Mouse (Mus musculus): Measurements from ENCODE around the gene Prkd2.
A peak's percentile ranks its signal among the peaks of the same experiment; 100 is the strongest.

Gene Prkd2

GRCm38 (mm10) chr7:16826571-16826970 is 16.1 kb upstream of the Prkd2 start:
- DNase-seq (ENCODE audit: low read depth, low spot score), result no peak

- no peak for DNase-seq (ENCODE audit: low read depth, low spot score)
Measured at GRCm38 (mm10) chr7:16827274-16827673, 15.4 kb upstream of the Prkd2 start.

GRCm38 (mm10) chr7:16830449-16830848 is 12.3 kb upstream of the Prkd2 start:
- DNase-seq (ENCODE audit: low read depth, low spot score), result no peak

GRCm38 (mm10) chr7:16837916-16838803 is 4.5 kb upstream of the Prkd2 start:
- no peak for DNase-seq (ENCODE audit: low read depth, low spot score)

- no peak for DNase-seq (ENCODE audit: low read depth, low spot score)
Measured at GRCm38 (mm10) chr7:16838804-16839426, 3.8 kb upstream of the Prkd2 start.

GRCm38 (mm10) chr7:16839427-16840108 is 3.1 kb upstream of the Prkd2 start:
- no peak for DNase-seq (ENCODE audit: low read depth, low spot score)

- DNase-seq (ENCODE audit: low read depth, low spot score), result no peak
Measured at GRCm38 (mm10) chr7:16840109-16840491, 2.6 kb upstream of the Prkd2 start.

- no peak for DNase-seq (ENCODE audit: low read depth, low spot score)
Measured at GRCm38 (mm10) chr7:16841078-16841477, 1.6 kb upstream of the Prkd2 start.

- DNase-seq (ENCODE audit: low read depth, low spot score), result no peak
Measured at GRCm38 (mm10) chr7:16841561-16842560, 841 bp upstream of the Prkd2 start.

- DNase-seq (ENCODE audit: low read depth, low spot score), result no peak
Measured at GRCm38 (mm10) chr7:16843441-16844171, 904 bp downstream of the Prkd2 start.

- DNase-seq (ENCODE audit: low read depth, low spot score), result no peak
Measured at GRCm38 (mm10) chr7:16844696-16845071, 2.0 kb downstream of the Prkd2 start.

- no peak for DNase-seq (ENCODE audit: low read depth, low spot score)
Measured at GRCm38 (mm10) chr7:16845072-16845819, 2.5 kb downstream of the Prkd2 start.

- no peak for DNase-seq (ENCODE audit: low read depth, low spot score)
Measured at GRCm38 (mm10) chr7:16845820-16846167, 3.1 kb downstream of the Prkd2 start.

- no peak for DNase-seq (ENCODE audit: low read depth, low spot score)
Measured at GRCm38 (mm10) chr7:16846775-16847174, 4.1 kb downstream of the Prkd2 start.

GRCm38 (mm10) chr7:16847507-16847906 is 4.8 kb downstream of the Prkd2 start:
- no peak for DNase-seq (ENCODE audit: low read depth, low spot score)

- peak; percentile 48 for DNase-seq (ENCODE audit: low read depth, low spot score)
Measured at GRCm38 (mm10) chr7:16848579-16848978, 5.9 kb downstream of the Prkd2 start.

GRCm38 (mm10) chr7:16851636-16852035 is 8.9 kb downstream of the Prkd2 start:
- DNase-seq (ENCODE audit: low read depth, low spot score), result no peak

GRCm38 (mm10) chr7:16853302-16853831 is 10.7 kb downstream of the Prkd2 start:
- DNase-seq (ENCODE audit: low read depth, low spot score), result no peak

GRCm38 (mm10) chr7:16858336-16858735 is 15.6 kb downstream of the Prkd2 start:
- DNase-seq (ENCODE audit: low read depth, low spot score), result no peak

Data from mesoderm, embryonic 11.5 days (tissue).